Mouse (Mus musculus): ENCODE results near the gene Sdc3. TPM values are rescaled to one million over a fixed set of nuclear protein-coding genes. Genes with fewer than 3 reads are reported as not detected.

Gene Sdc3
- polyA plus RNA-seq, 1 experiment from 2014 or later: 12.1 TPM

- H3K27me3 ChIP-seq (replicated peaks; ENCODE audit: control insufficient read depth, insufficient read depth, low read length): no peaks in the 10 kb centered on the region
- H3K36me3 ChIP-seq (ENCODE audit: control insufficient read depth, insufficient read depth, low read length): peaks cover 21% of the 10 kb centered on the region
- DNase-seq (ENCODE audit: low spot score) (no peak), ATAC-seq (replicated peaks; ENCODE audit: low FRiP score) (no peak)
- WGBS: 77% methylated on average over 2 of the region's 2 CpGs
- no peak overlapping the region for H3K9ac ChIP-seq (ENCODE audit: low read depth, low read length)
- 0 out of 2 replicates have a peak, but pooled peaks cover 2% of the 10 kb centered on the region for H3K4me1 ChIP-seq (replicated peaks; ENCODE audit: control insufficient read depth, insufficient read depth, low read length)
- no peaks in the 10 kb centered on the region for H3K9me3 ChIP-seq (ENCODE audit: control insufficient read depth, low read length)
- no peak overlapping the region for H3K27ac ChIP-seq (ENCODE audit: low read depth, low read length)
- H3K4me2 ChIP-seq: no peak overlapping the region
- no peak overlapping the region for H3K4me3 ChIP-seq (ENCODE audit: low read depth, low read length)
Measured at GRCm38 (mm10) chr4:130782492-130782891, 9.8 kb upstream of the Sdc3 start.

- Histone ChIP-seq H3K27me3 (replicated peaks; ENCODE audit: control insufficient read depth, insufficient read depth, low read length) (no peaks in the 10 kb centered on the region), H3K27ac (ENCODE audit: low read depth, low read length) (no peak overlapping the region), H3K4me1 (replicated peaks; ENCODE audit: control insufficient read depth, insufficient read depth, low read length) (0 out of 2 replicates have a peak, but pooled peaks cover 2% of the 10 kb centered on the region), H3K9ac (ENCODE audit: low read depth, low read length) (no peak overlapping the region), H3K4me3 (ENCODE audit: low read depth, low read length) (no peak overlapping the region), H3K36me3 (ENCODE audit: control insufficient read depth, insufficient read depth, low read length) (peaks cover 12% of the 10 kb centered on the region), H3K4me2 (no peak overlapping the region), H3K9me3 (ENCODE audit: control insufficient read depth, low read length) (no peaks in the 10 kb centered on the region)
- DNase-seq (ENCODE audit: low spot score): no peak
- 35% methylated on average over 4 of the region's 4 CpGs for WGBS
- ATAC-seq (replicated peaks; ENCODE audit: low FRiP score): no peak
Measured at GRCm38 (mm10) chr4:130784755-130785154, 7.6 kb upstream of the Sdc3 start.

DNA sequence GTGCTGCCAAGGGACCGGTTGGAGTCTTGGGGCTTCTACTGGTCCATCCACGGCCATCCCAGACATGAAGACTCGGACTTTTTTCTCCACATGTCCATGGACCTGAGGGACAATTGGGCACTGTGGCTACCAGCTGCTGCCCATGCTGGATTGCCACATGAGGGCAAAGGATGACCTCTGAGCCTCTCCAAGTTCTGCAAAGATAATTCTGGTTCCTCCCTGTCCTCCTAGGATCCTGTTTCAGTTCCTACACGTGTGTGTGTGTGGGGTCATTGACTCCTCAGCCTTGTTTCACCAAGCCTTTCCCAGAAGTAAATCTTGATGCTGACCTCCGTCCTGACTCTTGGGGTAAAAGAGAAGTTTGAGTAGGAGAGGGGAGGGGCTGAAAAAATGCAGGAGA lies 4.8 kb upstream of the Sdc3 start:
- H3K4me3 ChIP-seq (ENCODE audit: low read depth, low read length): no peak overlapping the region
- no peaks in the 10 kb centered on the region for H3K36me3 ChIP-seq (ENCODE audit: control insufficient read depth, insufficient read depth, low read length)
- H3K9me3 ChIP-seq (ENCODE audit: control insufficient read depth, low read length): no peaks in the 10 kb centered on the region
- WGBS: 66% methylated on average over 5 of the region's 5 CpGs
- ATAC-seq (replicated peaks; ENCODE audit: low FRiP score) (no peak), DNase-seq (ENCODE audit: low spot score) (no peak)
- 0 out of 2 replicates have a peak, but pooled peaks cover 2% of the 10 kb centered on the region for H3K4me1 ChIP-seq (replicated peaks; ENCODE audit: control insufficient read depth, insufficient read depth, low read length)
- H3K27ac ChIP-seq (ENCODE audit: low read depth, low read length): no peak overlapping the region
- no peak overlapping the region for H3K9ac ChIP-seq (ENCODE audit: low read depth, low read length)
- peaks cover 15% of the 10 kb centered on the region for H3K27me3 ChIP-seq (replicated peaks; ENCODE audit: control insufficient read depth, insufficient read depth, low read length)
- no peak overlapping the region for H3K4me2 ChIP-seq

DNA sequence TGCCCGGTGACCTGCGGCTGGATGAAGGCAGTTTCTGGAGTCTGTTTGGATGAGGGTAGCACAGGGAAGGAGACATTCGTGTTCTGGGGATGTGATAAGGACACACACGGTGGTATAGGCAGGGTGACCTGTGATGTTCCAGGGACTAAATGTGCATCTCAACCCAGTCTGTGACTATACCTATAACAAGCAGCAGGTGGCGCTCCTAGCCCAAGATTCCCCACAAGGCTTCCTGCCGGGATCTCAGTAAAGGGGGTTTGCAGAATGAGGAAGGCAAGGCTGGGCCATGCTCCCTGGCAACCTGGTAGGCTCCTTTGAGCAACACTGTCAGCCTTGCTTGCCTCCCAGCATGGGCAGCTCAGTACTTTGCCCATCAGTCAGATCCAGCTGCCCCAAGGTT lies 2.2 kb upstream of the Sdc3 start:
- H3K27ac ChIP-seq (ENCODE audit: low read depth, low read length): no peak overlapping the region
- H3K27me3 ChIP-seq (replicated peaks; ENCODE audit: control insufficient read depth, insufficient read depth, low read length): peaks cover 38% of the 10 kb centered on the region
- no peaks in the 10 kb centered on the region for H3K36me3 ChIP-seq (ENCODE audit: control insufficient read depth, insufficient read depth, low read length)
- DNase-seq (ENCODE audit: low spot score) (peak; percentile 73), ATAC-seq (replicated peaks; ENCODE audit: low FRiP score) (no peak)
- H3K9ac ChIP-seq (ENCODE audit: low read depth, low read length): no peak overlapping the region
- H3K4me2 ChIP-seq: no peak overlapping the region
- H3K4me3 ChIP-seq (ENCODE audit: low read depth, low read length): no peak overlapping the region
- H3K4me1 ChIP-seq (replicated peaks; ENCODE audit: control insufficient read depth, insufficient read depth, low read length): 0 out of 2 replicates have a peak, but pooled peaks cover 3% of the 10 kb centered on the region
- no peaks in the 10 kb centered on the region for H3K9me3 ChIP-seq (ENCODE audit: control insufficient read depth, low read length)
- WGBS: 10% methylated on average over 6 of the region's 6 CpGs

- peak overlapping the region; percentile 70 for H3K9ac ChIP-seq (ENCODE audit: low read depth, low read length)
- WGBS: 6% methylated on average over 19 of the region's 19 CpGs
- no peaks in the 10 kb centered on the region for H3K9me3 ChIP-seq (ENCODE audit: control insufficient read depth, low read length)
- H3K4me2 ChIP-seq: peak overlapping the region; percentile 88
- DNase-seq (ENCODE audit: low spot score) (peak; percentile 56), ATAC-seq (replicated peaks; ENCODE audit: low FRiP score) (0 out of 2 replicates have a peak, but pooled peaks have one; percentile 22)
- H3K27me3 ChIP-seq (replicated peaks; ENCODE audit: control insufficient read depth, insufficient read depth, low read length): peaks cover 41% of the 10 kb centered on the region
- H3K27ac ChIP-seq (ENCODE audit: low read depth, low read length): no peak overlapping the region
- H3K4me1 ChIP-seq (replicated peaks; ENCODE audit: control insufficient read depth, insufficient read depth, low read length): 0 out of 2 replicates have a peak, but pooled peaks cover 2% of the 10 kb centered on the region
- no peaks in the 10 kb centered on the region for H3K36me3 ChIP-seq (ENCODE audit: control insufficient read depth, insufficient read depth, low read length)
- H3K4me3 ChIP-seq (ENCODE audit: low read depth, low read length): peak overlapping the region; percentile 65
Measured at GRCm38 (mm10) chr4:130791811-130792375, 444 bp upstream of the Sdc3 start.

GRCm38 (mm10) chr4:130793180-130793501 lies 804 bp downstream of the Sdc3 start:
- peak overlapping the region; percentile 65 for H3K4me3 ChIP-seq (ENCODE audit: low read depth, low read length)
- 0 out of 2 replicates have a peak, but pooled peaks have one; percentile 21 for ATAC-seq (replicated peaks; ENCODE audit: low FRiP score)
- DNase-seq (ENCODE audit: low spot score): no peak
- no peak overlapping the region for H3K27ac ChIP-seq (ENCODE audit: low read depth, low read length)
- H3K36me3 ChIP-seq (ENCODE audit: control insufficient read depth, insufficient read depth, low read length): no peaks in the 10 kb centered on the region
- H3K9ac ChIP-seq (ENCODE audit: low read depth, low read length): peak overlapping the region; percentile 70; the same call in 1 of the 2 replicates
- no peaks in the 10 kb centered on the region for H3K9me3 ChIP-seq (ENCODE audit: control insufficient read depth, low read length)
- 42% methylated on average over 7 of the region's 7 CpGs for WGBS
- H3K4me2 ChIP-seq: peak overlapping the region; percentile 88
- H3K27me3 ChIP-seq (replicated peaks; ENCODE audit: control insufficient read depth, insufficient read depth, low read length): peaks cover 41% of the 10 kb centered on the region
- peaks cover 10% of the 10 kb centered on the region; the same call in 1 of the 2 replicates for H3K4me1 ChIP-seq (replicated peaks; ENCODE audit: control insufficient read depth, insufficient read depth, low read length)

- WGBS: 30% methylated on average over 4 of the region's 4 CpGs
- Histone ChIP-seq H3K27me3 (replicated peaks; ENCODE audit: control insufficient read depth, insufficient read depth, low read length) (peaks cover 41% of the 10 kb centered on the region), H3K9me3 (ENCODE audit: control insufficient read depth, low read length) (no peaks in the 10 kb centered on the region), H3K4me1 (replicated peaks; ENCODE audit: control insufficient read depth, insufficient read depth, low read length) (peaks cover 16% of the 10 kb centered on the region; the same call in 1 of the 2 replicates), H3K4me3 (ENCODE audit: low read depth, low read length) (no peak overlapping the region), H3K9ac (ENCODE audit: low read depth, low read length) (no peak overlapping the region), H3K36me3 (ENCODE audit: control insufficient read depth, insufficient read depth, low read length) (no peaks in the 10 kb centered on the region), H3K27ac (ENCODE audit: low read depth, low read length) (no peak overlapping the region), H3K4me2 (no peak overlapping the region)
- DNase-seq (ENCODE audit: low spot score) (no peak), ATAC-seq (replicated peaks; ENCODE audit: low FRiP score) (no peak)
Measured at GRCm38 (mm10) chr4:130794771-130795170, 2.4 kb downstream of the Sdc3 start.

GRCm38 (mm10) chr4:130795970-130796369 lies 3.6 kb downstream of the Sdc3 start:
- no peak for DNase-seq (ENCODE audit: low spot score)
- Histone ChIP-seq H3K36me3 (ENCODE audit: control insufficient read depth, insufficient read depth, low read length) (no peaks in the 10 kb centered on the region), H3K27me3 (replicated peaks; ENCODE audit: control insufficient read depth, insufficient read depth, low read length) (peaks cover 40% of the 10 kb centered on the region), H3K4me1 (replicated peaks; ENCODE audit: control insufficient read depth, insufficient read depth, low read length) (peaks cover 16% of the 10 kb centered on the region; the same call in 1 of the 2 replicates), H3K9ac (ENCODE audit: low read depth, low read length) (no peak overlapping the region), H3K4me3 (ENCODE audit: low read depth, low read length) (no peak overlapping the region), H3K4me2 (no peak overlapping the region), H3K9me3 (ENCODE audit: control insufficient read depth, low read length) (no peaks in the 10 kb centered on the region), H3K27ac (ENCODE audit: low read depth, low read length) (no peak overlapping the region)
- 71% methylated on average over 6 of the region's 6 CpGs for WGBS
- ATAC-seq (replicated peaks; ENCODE audit: low FRiP score): no peak

All from liver, embryonic 11.5 days (tissue).